In genomic region chr11:12394701-12395100, GRCm38 (mm10) we compare ENCODE assay signal across 26 mouse cellular contexts.
DNase-seq lines count a peak whose midpoint lies in the region; ATAC-seq and TF ChIP-seq lines count a peak whose summit lies in the region.
"Had no signal": no experiment of that assay in that cellular context is flagged by ENCODE, and none has a peak within 500 bp of the region (broad histone marks: within the 10 kb centered on the region; RNA-seq: fewer than 3 reads in every experiment).

No protein-coding gene starts in this region.

- TF ChIP-seq CTCF in intestine, postnatal 0 days (IDR thresholded peaks at IDR 0.05; ENCODE audit: low read depth), result no peak

- no peaks in the 10 kb centered on the region for H3K27me3 ChIP-seq in heart, embryonic 14.5 days (ENCODE audit: control insufficient read depth, insufficient read depth, low read length)
- H3K27me3 ChIP-seq in intestine, embryonic 16.5 days (replicated peaks; ENCODE audit: control insufficient read depth, insufficient read depth, low read length), result no peaks in the 10 kb centered on the region
- no peaks in the 10 kb centered on the region for H3K27me3 ChIP-seq in intestine, postnatal 0 days (replicated peaks; ENCODE audit: control insufficient read depth, insufficient read depth, low read length)
- H3K27me3 ChIP-seq in myocyte (ENCODE audit: control insufficient read depth, insufficient read depth, insufficient read length), result no peaks in the 10 kb centered on the region
- H3K27me3 ChIP-seq: embryonic facial prominence, embryonic 12.5 days; hindbrain, embryonic 13.5 days; liver, embryonic 12.5 days; midbrain, embryonic 12.5 days; stomach, embryonic 15.5 days had no signal

- peaks cover 3% of the 10 kb centered on the region for H3K79me2 ChIP-seq in myocyte (ENCODE audit: control insufficient read depth, insufficient read depth)

- H3K4me1 ChIP-seq in heart, embryonic 14.5 days (ENCODE audit: control insufficient read depth in 2 of 2, insufficient read depth in 2 of 2, low read length in 2 of 2), result peaks cover 17 to 26% of the 10 kb centered on the region in 2 experiments
- peaks cover 4% of the 10 kb centered on the region; the same call in 1 of the 2 replicates for H3K4me1 ChIP-seq in intestine, embryonic 16.5 days (ENCODE audit: control insufficient read depth, insufficient read depth, low read length)
- no peaks in the 10 kb centered on the region for H3K4me1 ChIP-seq in intestine, postnatal 0 days (replicated peaks; ENCODE audit: control insufficient read depth, insufficient read depth, low read length)
- H3K4me1 ChIP-seq: hindbrain, embryonic 13.5 days; liver, embryonic 12.5 days; stomach, embryonic 15.5 days had no signal

- 30% methylated on average over 1 of the region's 1 CpGs for WGBS in heart, embryonic 14.5 days
- WGBS in intestine, embryonic 16.5 days, result 46% methylated on average over 1 of the region's 1 CpGs
- 46% methylated on average over 1 of the region's 1 CpGs for WGBS in intestine, postnatal 0 days

- no peak for ATAC-seq in heart, embryonic 14.5 days (ENCODE audit: insufficient number of reproducible peaks, insufficient read depth, low FRiP score, low read depth)
- no peak for ATAC-seq in intestine, embryonic 16.5 days
- ATAC-seq in intestine, postnatal 0 days, result no peak
- ATAC-seq: forebrain, embryonic 14.5 days; liver, embryonic 12.5 days; liver, postnatal 0 days had no signal

- DNase-seq in heart, adult 11 months, result peak; percentile 54
- no peak for DNase-seq in heart, adult 8-10 months (ENCODE audit: low spot score)
- DNase-seq in heart, postnatal 25 days (ENCODE audit: low spot score), result no peak
- no peak for DNase-seq in adrenal gland, postnatal 14 days
- DNase-seq: adrenal gland, adult 8-10 months; cerebellum, adult 8-10 months; cerebellum, postnatal 36 days; embryo, embryonic 11 days; kidney, adult 11 months; kidney, postnatal 14 days; left cerebral cortex, postnatal 4 days; liver, postnatal 0 days; retina, postnatal 1 day; thymus, adult 18-20 months; thymus, postnatal 25 days had no signal

- H3K4me2 ChIP-seq in heart, embryonic 14.5 days (ENCODE audit: low read length), result no peak overlapping the region
- H3K4me2 ChIP-seq in intestine, embryonic 16.5 days (ENCODE audit: low read depth, low read length), result no peak overlapping the region
- H3K4me2 ChIP-seq in intestine, postnatal 0 days (replicated peaks; ENCODE audit: low read depth), result no peak overlapping the region
- peak overlapping the region; percentile 8 for H3K4me2 ChIP-seq in myocyte (ENCODE audit: low read depth)
- H3K4me2 ChIP-seq: embryonic facial prominence, embryonic 12.5 days; hindbrain, embryonic 13.5 days; liver, embryonic 12.5 days; midbrain, embryonic 12.5 days; stomach, embryonic 15.5 days had no signal

- no peaks in the 10 kb centered on the region for H3K36me3 ChIP-seq in heart, embryonic 14.5 days (ENCODE audit: control insufficient read depth, insufficient read depth, low read length)
- H3K36me3 ChIP-seq in intestine, embryonic 16.5 days (ENCODE audit: control insufficient read depth, insufficient read depth, low read length), result no peaks in the 10 kb centered on the region
- no peaks in the 10 kb centered on the region for H3K36me3 ChIP-seq in intestine, postnatal 0 days (ENCODE audit: control insufficient read depth, insufficient read depth)
- H3K36me3 ChIP-seq in myocyte (ENCODE audit: control insufficient read depth, insufficient read depth), result no peaks in the 10 kb centered on the region
- H3K36me3 ChIP-seq: embryonic facial prominence, embryonic 12.5 days; G1E; hindbrain, embryonic 13.5 days; liver, embryonic 12.5 days; midbrain, embryonic 12.5 days; stomach, embryonic 15.5 days had no signal

- H3K9me3 ChIP-seq in heart, embryonic 14.5 days (ENCODE audit: control insufficient read depth, low read length), result no peaks in the 10 kb centered on the region
- H3K9me3 ChIP-seq in intestine, embryonic 16.5 days (ENCODE audit: control insufficient read depth, low read length), result no peaks in the 10 kb centered on the region
- H3K9me3 ChIP-seq in intestine, postnatal 0 days (ENCODE audit: control insufficient read depth), result no peaks in the 10 kb centered on the region
- H3K9me3 ChIP-seq: embryonic facial prominence, embryonic 12.5 days; G1E; hindbrain, embryonic 13.5 days; liver, embryonic 12.5 days; midbrain, embryonic 12.5 days; stomach, embryonic 15.5 days had no signal

- no peak overlapping the region for H3ac ChIP-seq in myocyte (ENCODE audit: control insufficient read depth, insufficient read length)

- peak overlapping the region; percentile 50 to 71 for H3K27ac ChIP-seq in heart, embryonic 14.5 days (replicated peaks in 1 of 2; ENCODE audit: control insufficient read depth in 1 of 2, insufficient read depth in 1 of 2, low read depth in 2 of 2, low read length in 2 of 2)
- peak overlapping the region; percentile 55; the same call in 1 of the 2 replicates for H3K27ac ChIP-seq in intestine, embryonic 16.5 days (ENCODE audit: low read length)
- no peak overlapping the region for H3K27ac ChIP-seq in intestine, postnatal 0 days (ENCODE audit: low read depth, low read length)
- H3K27ac ChIP-seq: embryonic facial prominence, embryonic 12.5 days; hindbrain, embryonic 13.5 days; liver, embryonic 12.5 days; midbrain, embryonic 12.5 days had no signal

- intact Hi-C loops in heart, postnatal 25 days (cut with DNase I), result no loop called here

- H3K4me3 ChIP-seq in heart, embryonic 14.5 days (ENCODE audit: control insufficient read depth in 1 of 2, insufficient read depth in 1 of 2, low read depth in 1 of 2, low read length in 2 of 2), result no peak overlapping the region
- H3K4me3 ChIP-seq in intestine, embryonic 16.5 days (ENCODE audit: low read length), result no peak overlapping the region
- H3K4me3 ChIP-seq in intestine, postnatal 0 days (ENCODE audit: low read depth, low read length), result no peak overlapping the region
- H3K4me3 ChIP-seq in myocyte, result no peak overlapping the region
- H3K4me3 ChIP-seq: embryonic facial prominence, embryonic 12.5 days; hindbrain, embryonic 13.5 days; liver, embryonic 12.5 days; midbrain, embryonic 12.5 days; stomach, embryonic 15.5 days had no signal

- no peak overlapping the region for H3K9ac ChIP-seq in heart, embryonic 14.5 days (ENCODE audit: low read length)
- H3K9ac ChIP-seq in intestine, embryonic 16.5 days (ENCODE audit: low read depth, low read length), result no peak overlapping the region
- no peak overlapping the region for H3K9ac ChIP-seq in intestine, postnatal 0 days (ENCODE audit: low read depth, low read length)
- H3K9ac ChIP-seq: embryonic facial prominence, embryonic 12.5 days; hindbrain, embryonic 13.5 days; liver, embryonic 12.5 days; liver, postnatal 0 days; midbrain, embryonic 12.5 days; stomach, embryonic 15.5 days had no signal

- TF ChIP-seq POLR2A in myocyte (IDR thresholded peaks at IDR 0.05; ENCODE audit: insufficient read length, low read depth), result no peak

TF ChIP-seq in myocyte, 11 proteins besides CTCF, POLR2A, EP300 and RAD21:
- TF ChIP-seq REST (IDR thresholded peaks at IDR 0.05; ENCODE audit: insufficient read depth, insufficient read length) (no peak), POLR2AphosphoS2 (IDR thresholded peaks at IDR 0.05; ENCODE audit: insufficient read length, low read depth) (no peak), SRF (IDR thresholded peaks at IDR 0.05; ENCODE audit: control insufficient read depth, insufficient read length, low read depth) (no peak), TCF12 (IDR thresholded peaks at IDR 0.05; ENCODE audit: insufficient read depth, poor library complexity, severe bottlenecking) (no peak), E2F4 (IDR thresholded peaks at IDR 0.05; ENCODE audit: insufficient read depth) (no peak), CEBPB (IDR thresholded peaks at IDR 0.05; ENCODE audit: insufficient read depth, poor library complexity, severe bottlenecking) (no peak), MYOG (IDR thresholded peaks at IDR 0.05; ENCODE audit: control insufficient read depth in 1 of 3, insufficient read depth in 1 of 3, insufficient read length in 2 of 3, low read depth in 2 of 3) (no peak), MYOD1 (IDR thresholded peaks at IDR 0.05; ENCODE audit: control insufficient read depth in 1 of 3, insufficient read length in 2 of 3, low read depth in 2 of 3) (no peak), MAX (IDR thresholded peaks at IDR 0.05; ENCODE audit: low read depth) (no peak), USF1 (IDR thresholded peaks at IDR 0.05; ENCODE audit: low read depth) (no peak), TCF3 (IDR thresholded peaks at IDR 0.05; ENCODE audit: insufficient read length, low read depth) (no peak)
